Mouse (Mus musculus): ENCODE results near the gene Sgcd. TPM values are rescaled to one million over a fixed set of nuclear protein-coding genes. Genes with fewer than 3 reads are reported as not detected.

Sgcd gene
- polyA plus RNA-seq, 1 experiment from 2014 or later: 9.1 TPM

- Histone ChIP-seq H3K4me2 (no peak overlapping the region), H3K9me3 (no peaks in the 10 kb centered on the region), H3K27ac (no peak overlapping the region), H3K27me3 (no peaks in the 10 kb centered on the region), H3K4me3 (replicated peaks) (no peak overlapping the region), H3K9ac (replicated peaks) (no peak overlapping the region), H3K4me1 (replicated peaks) (no peaks in the 10 kb centered on the region), H3K36me3 (no peaks in the 10 kb centered on the region)
- no peak for ATAC-seq (ENCODE audit: insufficient number of reproducible peaks, insufficient read depth, low FRiP score, low TSS enrichment, low read depth)
- 78% methylated on average over 2 of the region's 2 CpGs for WGBS
These were observed 71.2 kb downstream of the Sgcd start for GRCm38 (mm10) chr11:47917616-47918015.

GRCm38 (mm10) chr11:47891617-47892172 lies 97.1 kb downstream of the Sgcd start:
- 94% methylated on average over 3 of the region's 3 CpGs for WGBS
- Histone ChIP-seq H3K4me3 (replicated peaks) (no peak overlapping the region), H3K27ac (no peak overlapping the region), H3K36me3 (no peaks in the 10 kb centered on the region), H3K4me2 (no peak overlapping the region), H3K4me1 (replicated peaks) (no peaks in the 10 kb centered on the region), H3K9me3 (no peaks in the 10 kb centered on the region), H3K9ac (replicated peaks) (no peak overlapping the region), H3K27me3 (no peaks in the 10 kb centered on the region)
- ATAC-seq (ENCODE audit: insufficient number of reproducible peaks, insufficient read depth, low FRiP score, low TSS enrichment, low read depth): no peak

GRCm38 (mm10) chr11:47890315-47890714 lies 98.5 kb downstream of the Sgcd start:
- Histone ChIP-seq H3K9me3 (no peaks in the 10 kb centered on the region), H3K4me3 (replicated peaks) (no peak overlapping the region), H3K4me1 (replicated peaks) (no peaks in the 10 kb centered on the region), H3K4me2 (no peak overlapping the region), H3K27ac (no peak overlapping the region), H3K27me3 (no peaks in the 10 kb centered on the region), H3K9ac (replicated peaks) (no peak overlapping the region), H3K36me3 (no peaks in the 10 kb centered on the region)
- ATAC-seq (ENCODE audit: insufficient number of reproducible peaks, insufficient read depth, low FRiP score, low TSS enrichment, low read depth): no peak
- 44% methylated on average over 2 of the region's 2 CpGs for WGBS

- Histone ChIP-seq H3K9me3 (no peaks in the 10 kb centered on the region), H3K27ac (no peak overlapping the region), H3K4me3 (replicated peaks) (no peak overlapping the region), H3K4me2 (no peak overlapping the region), H3K4me1 (replicated peaks) (no peaks in the 10 kb centered on the region), H3K9ac (replicated peaks) (no peak overlapping the region), H3K27me3 (no peaks in the 10 kb centered on the region), H3K36me3 (no peaks in the 10 kb centered on the region)
- WGBS: 68% methylated on average over 3 of the region's 3 CpGs
- no peak for ATAC-seq (ENCODE audit: insufficient number of reproducible peaks, insufficient read depth, low FRiP score, low TSS enrichment, low read depth)
These were observed 103.5 kb downstream of the Sgcd start for GRCm38 (mm10) chr11:47885310-47885709.

GRCm38 (mm10) chr11:47883545-47883944 lies 105.2 kb downstream of the Sgcd start:
- Histone ChIP-seq H3K36me3 (no peaks in the 10 kb centered on the region), H3K27me3 (no peaks in the 10 kb centered on the region), H3K4me1 (replicated peaks) (no peaks in the 10 kb centered on the region), H3K4me2 (no peak overlapping the region), H3K9ac (replicated peaks) (no peak overlapping the region), H3K9me3 (no peaks in the 10 kb centered on the region), H3K4me3 (replicated peaks) (no peak overlapping the region), H3K27ac (no peak overlapping the region)
- no peak for ATAC-seq (ENCODE audit: insufficient number of reproducible peaks, insufficient read depth, low FRiP score, low TSS enrichment, low read depth)
- WGBS: 76% methylated on average over 1 of the region's 1 CpGs

GRCm38 (mm10) chr11:47876633-47877170 lies 112.1 kb downstream of the Sgcd start:
- WGBS: 52% methylated on average over 4 of the region's 5 CpGs
- Histone ChIP-seq H3K4me1 (replicated peaks) (no peaks in the 10 kb centered on the region), H3K27me3 (no peaks in the 10 kb centered on the region), H3K9me3 (no peaks in the 10 kb centered on the region), H3K9ac (replicated peaks) (no peak overlapping the region), H3K27ac (no peak overlapping the region), H3K4me2 (no peak overlapping the region), H3K4me3 (replicated peaks) (no peak overlapping the region), H3K36me3 (no peaks in the 10 kb centered on the region)
- ATAC-seq (ENCODE audit: insufficient number of reproducible peaks, insufficient read depth, low FRiP score, low TSS enrichment, low read depth): no peak

- H3K36me3 ChIP-seq: no peaks in the 10 kb centered on the region
- WGBS: 44% methylated on average over 3 of the region's 3 CpGs
- no peak overlapping the region for H3K4me2 ChIP-seq
- no peak overlapping the region for H3K27ac ChIP-seq
- no peaks in the 10 kb centered on the region for H3K9me3 ChIP-seq
- no peak overlapping the region for H3K4me3 ChIP-seq (replicated peaks)
- H3K27me3 ChIP-seq: no peaks in the 10 kb centered on the region
- no peak overlapping the region for H3K9ac ChIP-seq (replicated peaks)
- no peak for ATAC-seq (ENCODE audit: insufficient number of reproducible peaks, insufficient read depth, low FRiP score, low TSS enrichment, low read depth)
- H3K4me1 ChIP-seq (replicated peaks): no peaks in the 10 kb centered on the region
These were observed 142.9 kb downstream of the Sgcd start for GRCm38 (mm10) chr11:47845894-47846293.

GRCm38 (mm10) chr11:47833283-47833682 lies 155.5 kb downstream of the Sgcd start:
- Histone ChIP-seq H3K4me3 (replicated peaks) (no peak overlapping the region), H3K9me3 (no peaks in the 10 kb centered on the region), H3K4me2 (no peak overlapping the region), H3K27ac (no peak overlapping the region), H3K4me1 (replicated peaks) (no peaks in the 10 kb centered on the region), H3K36me3 (no peaks in the 10 kb centered on the region), H3K27me3 (no peaks in the 10 kb centered on the region), H3K9ac (replicated peaks) (no peak overlapping the region)
- no peak for ATAC-seq (ENCODE audit: insufficient number of reproducible peaks, insufficient read depth, low FRiP score, low TSS enrichment, low read depth)
- WGBS: 69% methylated on average over 4 of the region's 4 CpGs

GRCm38 (mm10) chr11:47810307-47810706 lies 178.5 kb downstream of the Sgcd start:
- no peaks in the 10 kb centered on the region for H3K27me3 ChIP-seq
- no peak for ATAC-seq (ENCODE audit: insufficient number of reproducible peaks, insufficient read depth, low FRiP score, low TSS enrichment, low read depth)
- H3K4me1 ChIP-seq (replicated peaks): no peaks in the 10 kb centered on the region
- no peak overlapping the region for H3K9ac ChIP-seq (replicated peaks)
- H3K4me2 ChIP-seq: no peak overlapping the region
- no peaks in the 10 kb centered on the region for H3K36me3 ChIP-seq
- H3K9me3 ChIP-seq: peaks cover 3% of the 10 kb centered on the region; the same call in 1 of the 2 replicates
- H3K27ac ChIP-seq: no peak overlapping the region
- no peak overlapping the region for H3K4me3 ChIP-seq (replicated peaks)

- Histone ChIP-seq H3K27ac (no peak overlapping the region), H3K4me3 (replicated peaks) (no peak overlapping the region), H3K27me3 (no peaks in the 10 kb centered on the region), H3K4me1 (replicated peaks) (no peaks in the 10 kb centered on the region), H3K9ac (replicated peaks) (no peak overlapping the region), H3K9me3 (no peaks in the 10 kb centered on the region), H3K36me3 (no peaks in the 10 kb centered on the region), H3K4me2 (no peak overlapping the region)
- no peak for ATAC-seq (ENCODE audit: insufficient number of reproducible peaks, insufficient read depth, low FRiP score, low TSS enrichment, low read depth)
- 92% methylated on average over 6 of the region's 6 CpGs for WGBS
These were observed 184.6 kb downstream of the Sgcd start for GRCm38 (mm10) chr11:47804101-47804715.

- H3K9ac ChIP-seq (replicated peaks): no peak overlapping the region
- H3K27ac ChIP-seq: no peak overlapping the region
- H3K36me3 ChIP-seq: no peaks in the 10 kb centered on the region
- H3K9me3 ChIP-seq: no peaks in the 10 kb centered on the region
- H3K27me3 ChIP-seq: no peaks in the 10 kb centered on the region
- WGBS: 61% methylated on average over 4 of the region's 4 CpGs
- ATAC-seq (ENCODE audit: insufficient number of reproducible peaks, insufficient read depth, low FRiP score, low TSS enrichment, low read depth): no peak
- no peak overlapping the region for H3K4me2 ChIP-seq
- H3K4me3 ChIP-seq (replicated peaks): no peak overlapping the region
- no peaks in the 10 kb centered on the region for H3K4me1 ChIP-seq (replicated peaks)
These were observed 210.9 kb downstream of the Sgcd start for GRCm38 (mm10) chr11:47777916-47778226.
